Mouse (Mus musculus) activated CD4-positive, CD25-positive, alpha-beta regulatory T cell, adult 4 months (primary cell): ENCODE data around the gene Olfr51. TPM values are rescaled to one million over a fixed set of nuclear protein-coding genes. Genes with fewer than 3 reads are reported as not detected.
"Not testable (repeated sequence)": the region's sequence is repeated elsewhere in the genome, so short reads cannot be mapped to it uniquely, and the experiment has no call there.

Experiments
- ATAC-seq: one replicate; pipeline ENCODE4 v1.8.0; 2017
- polyA plus RNA-seq, 2 experiments: library from polyadenylated mRNA; unstranded; fragments of 100-300 nt; shearing (Covaris generic); gene quantifications; one replicate each; pipeline ENCODE4 v1.2.1; 2017

Olfr51 gene
- not detected for polyA plus RNA-seq

DNA sequence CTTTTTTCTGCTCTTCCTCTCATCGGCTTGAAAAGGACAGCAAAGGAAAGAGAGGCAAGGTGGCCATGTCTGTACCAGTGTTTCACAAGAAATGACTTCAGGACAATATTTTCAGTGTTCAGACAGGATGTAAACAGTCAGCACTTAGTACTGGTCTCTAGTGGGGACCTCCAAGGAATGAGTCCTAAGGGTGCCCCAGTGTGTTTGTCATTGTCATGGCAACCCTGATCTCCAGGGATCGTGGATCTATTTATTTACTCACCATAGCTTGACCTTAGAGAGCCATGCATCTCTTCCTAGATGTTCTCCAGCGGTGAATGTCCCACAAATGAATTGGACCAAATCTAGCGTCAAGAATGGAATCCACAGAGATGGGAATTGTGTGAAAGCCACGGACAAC is at the start of gene Olfr51:
Gene Olfr51, plus strand, starts transcription at position 301 of the 400 bp plus-strand sequence.
- ATAC-seq: no peak

DNA sequence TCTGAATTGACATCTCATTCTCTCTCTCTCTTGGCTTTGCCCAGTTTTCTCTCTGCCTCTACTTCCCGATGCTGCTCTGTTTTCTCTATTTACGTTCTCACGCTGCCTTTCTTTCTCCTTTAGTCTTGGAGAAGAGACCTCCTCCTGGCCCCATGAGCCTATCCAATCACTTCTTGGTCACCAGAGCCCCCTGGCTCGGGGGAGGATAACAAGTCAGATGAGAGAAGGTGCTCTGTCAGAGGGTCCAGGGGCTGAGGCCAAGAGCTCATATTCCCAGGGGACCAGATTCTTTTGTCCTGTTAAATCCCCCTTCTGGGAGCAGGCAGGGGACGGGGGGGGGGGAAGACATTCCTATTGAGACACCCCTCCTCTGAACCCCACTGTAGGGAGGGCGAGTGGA is 49.7 kb upstream of the Olfr51 start, which contains the start of gene Prop1:
Gene Prop1, minus strand, starts transcription at position 101 of the 400 bp plus-strand sequence.
- ATAC-seq: no peak

DNA sequence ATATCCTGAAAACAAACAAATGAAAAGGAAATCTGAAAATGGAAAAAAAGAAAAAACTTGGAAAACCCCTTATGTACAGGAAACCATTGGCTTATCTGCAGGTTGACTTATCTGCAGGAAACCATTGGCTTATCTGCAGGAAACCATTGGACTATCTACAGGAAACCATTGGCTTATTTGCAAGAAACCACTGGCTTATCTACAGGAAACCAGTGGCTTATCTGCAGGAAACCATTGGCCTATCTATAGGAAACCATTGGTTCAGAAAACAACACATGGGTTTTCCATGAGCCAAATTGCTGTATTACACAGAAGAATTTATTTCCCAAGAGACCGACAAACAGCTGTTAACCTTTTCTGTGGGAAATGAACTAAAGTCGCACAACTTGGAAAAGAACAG is 38.5 kb upstream of the Olfr51 start:
- no peak for ATAC-seq

DNA sequence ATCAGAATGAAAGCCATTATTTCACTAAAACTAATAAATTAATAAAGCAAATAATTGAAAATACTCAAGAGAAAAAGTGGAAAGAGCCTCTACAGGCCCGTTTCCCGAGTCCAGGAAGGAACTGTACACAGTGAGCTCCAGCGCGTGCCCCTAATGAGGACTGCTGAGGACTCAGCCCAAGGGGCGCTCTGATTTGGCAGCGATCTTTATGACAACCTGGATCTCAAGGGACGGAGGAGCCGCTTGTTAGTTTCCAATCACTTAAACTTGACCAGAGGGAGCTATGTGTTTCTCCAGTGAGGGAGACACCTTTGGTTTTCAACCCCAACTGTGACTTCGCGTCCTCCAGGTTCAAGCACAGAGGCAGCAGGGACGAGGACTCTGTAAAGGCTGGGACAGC is 37.2 kb upstream of the Olfr51 start, which contains the start of gene Olfr1378:
Gene Olfr1378, plus strand, starts transcription at position 301 of the 400 bp plus-strand sequence.
- no peak for ATAC-seq

DNA sequence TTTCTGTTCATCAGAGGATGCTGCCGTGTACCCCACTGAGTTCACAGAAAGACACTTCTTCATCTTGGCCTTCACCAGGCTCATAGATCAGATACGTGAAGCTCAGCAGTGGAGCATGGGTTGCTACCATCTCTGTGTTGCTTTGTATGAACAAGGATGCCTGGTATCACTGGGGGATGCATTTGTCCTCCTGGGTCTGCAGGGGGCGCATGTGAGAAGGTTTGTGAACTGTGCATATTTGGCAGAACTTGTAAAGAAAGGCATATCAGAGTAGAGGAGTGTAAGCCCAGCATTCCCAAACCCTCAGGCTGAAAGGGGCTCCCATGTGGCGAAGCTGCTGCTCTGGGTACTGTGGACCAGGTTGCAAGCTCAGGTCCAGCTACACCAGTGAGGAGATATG is 26.2 kb upstream of the Olfr51 start:
- no peak for ATAC-seq

DNA sequence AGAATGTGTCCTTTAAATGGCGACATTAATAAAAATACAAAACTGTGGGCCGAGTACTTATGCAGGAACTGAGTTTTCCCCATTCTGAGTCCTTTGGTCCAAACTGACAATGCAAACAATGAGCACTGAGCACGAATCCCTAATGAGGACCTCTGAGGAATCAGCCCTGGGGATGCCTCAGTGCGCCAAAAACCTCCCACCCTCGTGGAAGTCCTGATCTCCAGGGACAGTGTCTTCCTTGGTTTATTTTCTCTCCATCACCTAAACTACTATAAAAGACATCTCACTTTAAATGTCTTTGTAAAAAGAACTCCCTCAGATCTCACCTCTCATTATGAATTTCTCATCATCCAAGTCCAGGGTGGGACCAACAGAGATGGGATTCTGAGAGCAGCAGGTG is 21.7 kb upstream of the Olfr51 start, which contains the start of gene Olfr1377:
Gene Olfr1377, plus strand, starts transcription at position 301 of the 400 bp plus-strand sequence.
- ATAC-seq: no peak

DNA sequence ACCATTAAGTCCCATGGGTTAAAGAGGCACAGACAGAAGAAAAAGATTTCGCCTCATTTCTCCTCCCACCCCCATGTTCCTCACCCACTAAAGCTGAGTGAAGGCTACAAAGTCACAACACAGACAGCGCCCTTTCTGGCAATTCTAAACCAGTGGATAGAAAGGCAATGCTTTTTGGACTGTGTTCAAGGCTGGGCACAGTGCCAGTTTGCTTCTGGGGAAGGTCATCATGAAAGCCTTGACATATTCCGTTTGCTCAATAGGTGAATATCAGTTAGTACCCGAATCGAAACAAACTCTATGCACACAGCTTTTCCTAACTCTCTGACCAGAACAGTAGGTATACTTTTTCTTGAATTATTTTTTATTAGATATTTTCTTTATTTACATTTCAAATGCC is 8.4 kb downstream of the Olfr51 start:
- ATAC-seq: no peak

DNA sequence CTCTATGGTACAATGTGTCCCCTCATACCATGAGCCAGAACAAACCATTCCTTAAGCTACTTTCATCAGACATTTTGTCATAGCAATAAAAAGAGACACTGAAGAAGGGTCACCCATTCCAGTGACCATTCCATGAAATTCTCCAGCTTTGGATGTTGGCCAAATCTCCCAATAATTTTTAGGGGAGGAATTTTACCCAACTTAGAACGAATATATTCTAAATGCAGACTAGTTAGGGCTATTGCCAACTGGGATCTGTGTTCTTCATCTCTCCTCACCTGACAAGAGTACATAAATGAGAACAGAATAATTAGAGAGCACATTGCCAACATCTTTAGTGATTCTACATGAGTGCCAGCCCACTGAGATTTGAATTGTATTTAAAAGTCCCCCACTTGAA is 10.5 kb downstream of the Olfr51 start, which contains the start of gene Olfr54:
Gene Olfr54, plus strand, starts transcription at position 301 of the 400 bp plus-strand sequence.
- no peak for ATAC-seq

DNA sequence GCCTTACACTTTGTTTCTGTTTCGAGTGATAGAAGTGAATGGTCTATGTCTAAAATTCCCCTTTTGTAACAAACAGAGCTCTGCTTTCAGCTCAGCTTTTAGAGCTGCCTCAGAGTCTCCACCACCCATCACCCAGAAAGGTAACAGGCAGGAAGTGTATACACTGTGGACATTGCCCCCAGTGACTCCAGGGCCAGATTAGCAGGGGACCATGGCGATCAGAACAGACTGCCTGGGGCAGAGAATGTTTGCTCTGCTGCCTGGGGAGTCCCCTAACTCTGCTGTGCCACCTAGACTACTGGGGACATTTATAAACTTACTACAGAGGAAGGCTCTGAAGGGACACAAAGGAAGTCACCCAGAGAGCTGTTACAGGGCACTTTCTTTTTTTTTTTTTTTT is 12.9 kb downstream of the Olfr51 start:
- ATAC-seq: no peak

DNA sequence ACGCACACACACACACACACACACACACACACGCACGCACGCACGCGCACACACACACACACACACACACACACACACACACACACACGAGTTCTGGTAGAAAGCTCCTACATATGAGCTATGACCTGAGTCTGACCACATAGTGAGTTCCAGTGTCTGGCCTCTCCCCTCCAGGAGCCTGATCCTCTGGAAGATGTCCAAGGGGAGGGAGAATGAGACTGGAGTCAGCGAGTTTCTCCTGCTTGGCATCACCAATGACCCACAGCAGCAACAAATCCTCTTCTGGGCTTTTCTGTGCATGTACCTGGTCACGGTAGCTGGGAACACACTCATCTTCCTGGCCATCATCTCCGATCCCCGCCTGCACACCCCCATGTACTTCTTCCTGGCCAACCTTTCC is 23.4 kb downstream of the Olfr51 start:
- not testable (repeated sequence) for ATAC-seq

DNA sequence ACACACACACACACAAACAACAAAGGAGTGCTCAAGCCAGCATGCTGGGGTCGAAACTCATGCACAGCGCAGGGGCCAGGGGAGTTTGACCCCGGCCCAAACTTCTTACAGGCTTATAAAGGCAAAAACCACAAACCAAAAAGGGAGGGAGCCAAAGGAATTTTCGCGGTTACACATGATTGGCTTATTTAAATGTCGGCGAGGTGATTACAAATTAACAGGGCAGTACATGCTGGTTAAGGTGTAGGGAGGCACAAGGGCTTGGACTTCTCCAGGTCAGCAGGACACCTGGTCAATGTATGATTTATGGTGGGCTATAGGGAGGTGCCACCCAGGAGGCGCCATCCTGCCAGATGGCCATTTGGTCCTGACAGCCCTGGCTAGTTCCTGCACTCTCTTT is 26.0 kb downstream of the Olfr51 start:
- not testable (repeated sequence) for ATAC-seq

DNA sequence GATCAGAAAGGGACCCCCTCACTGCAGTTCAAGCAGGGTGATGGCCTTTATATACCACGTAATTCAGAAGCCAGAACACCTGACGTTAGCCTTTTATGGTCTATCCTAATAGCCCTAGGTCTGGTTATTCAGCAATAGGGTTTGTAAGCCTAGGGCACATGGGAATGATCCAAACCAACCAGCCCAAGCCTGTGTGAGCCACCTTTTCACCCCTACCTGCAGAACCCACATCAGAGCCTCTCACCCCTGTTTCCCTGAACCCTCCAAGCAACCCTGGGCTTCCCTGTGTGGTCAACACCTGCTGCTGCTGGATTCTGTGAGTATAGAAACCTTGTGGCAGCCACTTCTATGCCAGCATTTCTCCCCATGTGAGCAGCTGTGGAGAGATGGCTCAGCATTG is 26.8 kb downstream of the Olfr51 start:
- ATAC-seq: no peak

DNA sequence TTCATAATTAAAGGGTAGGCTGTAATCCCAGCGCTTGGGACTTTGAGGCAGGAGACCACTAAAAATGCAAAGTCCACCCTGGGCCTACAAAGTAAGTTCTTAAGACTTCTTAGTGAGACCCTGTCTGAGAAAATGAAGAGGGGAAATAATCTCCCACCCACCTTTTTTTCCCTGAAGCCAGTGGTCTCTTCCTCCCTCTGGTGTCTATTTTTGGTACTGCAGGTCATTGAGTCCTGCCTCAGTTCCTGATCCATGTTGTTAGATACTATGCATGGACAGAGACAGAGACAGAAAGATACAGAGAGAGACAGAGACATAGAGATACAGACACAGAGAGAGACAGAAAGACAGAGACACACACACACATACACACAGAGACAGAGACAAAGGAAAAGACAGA is 29.5 kb downstream of the Olfr51 start:
- ATAC-seq: no peak

DNA sequence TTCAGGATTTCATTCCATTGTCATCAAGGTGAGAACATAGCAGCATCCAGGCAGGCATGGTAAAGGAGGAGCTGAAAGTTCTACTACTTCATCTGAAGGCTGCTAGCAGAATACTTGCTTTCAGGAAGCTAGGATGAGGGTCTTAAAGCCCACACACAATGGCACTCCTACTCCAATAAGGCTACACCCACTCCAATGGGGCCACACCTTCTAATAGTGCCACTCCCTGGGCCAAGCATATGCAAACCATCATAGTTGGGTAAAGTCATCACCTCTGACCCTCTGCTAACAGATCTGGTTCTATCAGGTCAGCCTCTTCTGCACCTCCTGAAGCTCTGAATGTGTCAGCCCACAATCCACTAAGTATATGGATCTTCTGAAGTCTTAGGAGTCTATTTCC is 30.7 kb downstream of the Olfr51 start:
- not testable (repeated sequence) for ATAC-seq

DNA sequence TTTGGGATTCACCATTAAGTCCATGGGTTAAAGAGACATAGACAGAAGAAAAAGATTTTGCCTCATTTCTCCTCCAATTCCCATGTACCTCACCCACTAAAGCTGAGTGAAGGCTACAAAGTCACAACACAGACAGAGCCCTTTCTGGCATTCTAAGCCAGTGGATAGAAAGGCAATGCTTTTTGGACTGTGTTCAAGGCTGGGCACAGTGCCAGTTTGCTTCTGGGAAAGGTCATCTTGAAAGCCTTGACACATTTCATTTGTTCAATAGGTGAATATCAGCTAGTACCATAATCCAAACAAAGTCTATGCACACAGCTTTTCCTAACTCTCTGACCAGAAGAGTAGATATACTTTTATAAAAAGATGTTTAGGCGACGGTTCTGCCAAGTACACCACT is 32.6 kb downstream of the Olfr51 start:
- ATAC-seq: no peak

DNA sequence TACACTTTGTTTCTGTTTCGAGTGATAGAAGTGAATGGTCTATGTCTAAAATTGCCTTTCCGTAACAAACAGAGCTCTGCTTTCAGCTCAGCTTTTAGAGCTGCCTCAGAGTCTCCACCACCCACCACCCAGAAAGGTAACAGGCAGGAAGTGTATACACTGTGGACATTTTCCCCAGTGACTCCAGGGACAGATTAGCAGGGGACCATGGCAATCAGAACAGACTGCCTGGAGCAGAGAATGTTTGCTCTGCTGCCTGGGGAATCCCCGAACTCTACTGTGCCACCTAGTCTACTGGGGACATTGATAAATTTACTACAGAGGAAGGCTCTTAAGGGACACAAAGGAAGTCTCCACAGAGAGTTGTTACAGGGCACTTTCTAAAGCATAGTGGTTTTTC is 41.4 kb downstream of the Olfr51 start:
- not testable (repeated sequence) for ATAC-seq

DNA sequence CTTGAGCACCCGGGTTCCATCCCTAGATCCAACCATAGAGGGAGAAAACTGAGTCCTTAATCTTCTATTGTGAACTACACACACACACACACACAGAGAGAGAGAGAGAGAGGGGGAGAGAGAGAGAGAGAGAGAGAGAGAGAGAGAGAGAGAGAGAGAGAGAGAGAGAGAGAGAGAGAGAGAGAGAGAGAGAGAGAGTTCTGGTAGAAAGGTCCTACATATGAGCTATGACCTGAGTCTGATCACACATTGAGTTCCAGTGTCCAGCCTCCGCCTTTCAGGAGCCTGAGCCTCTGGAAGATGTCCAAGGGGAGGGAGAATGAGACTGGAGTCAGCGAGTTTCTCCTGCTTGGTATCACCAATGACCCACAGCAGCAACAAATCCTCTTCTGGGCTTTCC is 44.4 kb downstream of the Olfr51 start, which contains the start of gene Olfr1375:
Gene Olfr1375, plus strand, starts transcription at position 301 of the 400 bp plus-strand sequence.
- ATAC-seq: not testable (repeated sequence)

DNA sequence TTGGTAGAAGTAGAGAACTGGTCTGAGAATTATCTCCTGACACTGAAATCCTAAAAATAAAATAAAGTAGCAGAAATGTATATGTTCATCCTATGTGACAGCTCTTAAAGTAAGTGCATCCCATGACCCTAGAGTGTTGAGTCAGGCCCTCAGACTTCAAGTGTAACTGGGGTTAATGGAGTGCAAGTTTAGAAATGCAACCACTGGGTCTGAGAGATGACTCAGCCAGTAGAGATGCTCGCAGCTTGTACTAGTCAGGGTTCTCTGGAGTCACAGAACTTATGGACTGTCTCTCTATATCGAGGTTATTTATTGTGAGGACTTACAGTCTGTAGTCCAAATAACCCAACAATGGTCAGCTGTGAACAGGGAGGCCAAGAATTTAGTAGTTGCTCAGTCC is 48.3 kb downstream of the Olfr51 start:
- no peak for ATAC-seq

DNA sequence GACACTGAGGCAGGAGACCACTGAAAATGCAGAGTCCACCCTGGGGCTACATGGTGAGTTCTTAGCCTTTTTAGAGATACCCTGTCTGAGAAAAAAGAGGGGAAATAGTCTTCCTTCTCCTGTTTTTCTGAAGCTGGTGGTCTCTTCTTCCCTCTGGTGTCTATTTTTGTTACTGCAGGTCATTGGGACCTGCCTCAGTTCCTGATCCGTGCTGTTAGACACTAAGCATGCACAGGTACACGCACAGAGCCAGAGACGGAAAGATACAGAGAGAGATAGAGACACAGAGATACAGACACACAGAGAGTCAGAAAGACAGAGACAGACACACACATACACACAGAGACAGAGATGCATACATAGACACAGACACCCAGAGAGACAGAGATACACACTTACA is 49.8 kb downstream of the Olfr51 start:
- ATAC-seq: no peak

DNA sequence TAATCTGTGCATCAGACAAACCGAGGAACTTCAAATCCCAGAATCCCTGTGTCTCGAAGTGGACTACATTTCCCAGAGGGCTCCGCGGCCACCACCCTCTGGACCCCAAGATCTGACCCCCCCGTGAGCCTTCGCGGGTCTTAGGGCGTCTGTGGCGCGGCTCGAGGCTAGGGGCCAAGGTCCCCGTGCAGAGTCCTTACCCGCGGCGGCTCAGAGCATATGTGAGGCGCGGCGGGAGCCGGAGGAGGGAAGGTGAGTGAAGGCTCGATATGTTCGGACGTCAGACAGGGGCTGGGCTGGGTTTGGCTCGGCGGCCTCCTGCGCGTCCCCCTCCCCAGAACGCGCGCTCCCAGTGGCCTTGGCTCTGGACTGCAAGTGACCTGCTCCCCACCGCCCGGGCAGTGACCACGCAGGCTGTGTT is 55.8 kb downstream of the Olfr51 start, which contains the start of gene Zfp354a:
Gene Zfp354a, plus strand, starts transcription at position 107 of the 421 bp plus-strand sequence.
- no peak for ATAC-seq

Other genes starting within 250 kb of the Olfr51 start
- gene Zfp354c, start 175.9 kb upstream of the Olfr51 start, polyA plus RNA-seq: 1 to 10 TPM in 1 of 2 experiments, under 1 TPM in 1; 0.79 to 3.2 TPM
- gene Zfp879, start 162.0 kb upstream of the Olfr51 start, polyA plus RNA-seq: not detected
- gene Grm6, start 152.9 kb upstream of the Olfr51 start, polyA plus RNA-seq: not detected
- gene Zfp454, start 115.9 kb upstream of the Olfr51 start, polyA plus RNA-seq: not detected
- not detected for gene Zfp2, start 87.4 kb upstream of the Olfr51 start, polyA plus RNA-seq
- gene Zfp354b, start 72.0 kb upstream of the Olfr51 start, polyA plus RNA-seq: not detected
- not detected for gene 4933414I15Rik, start 59.8 kb upstream of the Olfr51 start, polyA plus RNA-seq
- not detected for gene Prop1, start 49.8 kb upstream of the Olfr51 start, polyA plus RNA-seq
- not detected for gene Olfr1378, start 37.1 kb upstream of the Olfr51 start, polyA plus RNA-seq
- not detected for gene Olfr1377, start 21.6 kb upstream of the Olfr51 start, polyA plus RNA-seq
- gene Olfr54, start 10.6 kb downstream of the Olfr51 start, polyA plus RNA-seq: under 1 TPM in 1 of 2 experiments, not detected in 1; 0.20 TPM
- not detected for gene Olfr1375, start 44.5 kb downstream of the Olfr51 start, polyA plus RNA-seq
- not detected for gene Zfp354a, start 55.7 kb downstream of the Olfr51 start, polyA plus RNA-seq
- gene Gm12569, start 216.9 kb downstream of the Olfr51 start, polyA plus RNA-seq: not detected